Mouse (Mus musculus) hindbrain, embryonic 12.5 days (tissue): ENCODE results near the gene Rps25. TPM values are rescaled to one million over a fixed set of nuclear protein-coding genes. Genes with fewer than 3 reads are reported as not detected.
"Not testable (repeated sequence)": the region's sequence is repeated elsewhere in the genome, so short reads cannot be mapped to it uniquely, and the experiment has no call there.

Source experiments
- ATAC-seq: fragments of 200-750 bp; cut with Nextera tagmentation; 2 replicates; pipeline ENCODE4 v1.8.0; 2017; ENCODE audit warnings: moderate TSS enrichment; ENCODE audit not compliant: low FRiP score
- H3K27ac ChIP-seq: fragments of 300-500 bp; sonication (generic); 2 replicates; pipeline ENCODE4 v1.5.1; 2016; ENCODE audit warnings: mild to moderate bottlenecking
- H3K27me3 ChIP-seq: fragments of 300-500 bp; sonication (generic); 2 replicates; pipeline ENCODE4 v1.6.1; 2016; ENCODE audit warnings: mild to moderate bottlenecking
- H3K36me3 ChIP-seq: fragments of 300-500 bp; sonication (generic); 2 replicates; pipeline ENCODE4 v1.6.1; 2016; ENCODE audit warnings: mild to moderate bottlenecking
- H3K4me1 ChIP-seq: fragments of 300-500 bp; sonication (generic); 2 replicates; pipeline ENCODE4 v1.6.1; 2016
- H3K4me2 ChIP-seq: fragments of 300-500 bp; sonication (generic); replicated peaks from 2 replicates; pipeline ENCODE4 v1.6.1; 2016; ENCODE audit warnings: mild to moderate bottlenecking
- H3K4me3 ChIP-seq: fragments of 300-500 bp; sonication (generic); 2 replicates; pipeline ENCODE4 v1.5.1; 2016; ENCODE audit warnings: mild to moderate bottlenecking
- H3K9ac ChIP-seq: fragments of 300-500 bp; sonication (generic); 2 replicates; pipeline ENCODE4 v1.6.1; 2016; ENCODE audit warnings: mild to moderate bottlenecking, moderate library complexity
- H3K9me3 ChIP-seq: fragments of 300-500 bp; sonication (generic); replicated peaks from 2 replicates; pipeline ENCODE4 v1.6.1; 2016; ENCODE audit warnings: mild to moderate bottlenecking
- WGBS: fragments of 180-500 bp; shearing (Covaris S2); methylation state at CpG from one replicate; pipeline ENCODE4 v1.1.7; 2016; 5-methylcytosine and 5-hydroxymethylcytosine counted together
- polyA plus RNA-seq: library from polyadenylated mRNA; unstranded; fragments of >200 nt; fragmentation: Nextera tagmentation; extraction: Ambion mirVana; gene quantifications from 2 replicates; pipeline ENCODE4 v1.2.1, GENCODE M21; 2016

Rps25 gene
- polyA plus RNA-seq, 1 experiment from 2014 or later, result 1,340 TPM

DNA sequence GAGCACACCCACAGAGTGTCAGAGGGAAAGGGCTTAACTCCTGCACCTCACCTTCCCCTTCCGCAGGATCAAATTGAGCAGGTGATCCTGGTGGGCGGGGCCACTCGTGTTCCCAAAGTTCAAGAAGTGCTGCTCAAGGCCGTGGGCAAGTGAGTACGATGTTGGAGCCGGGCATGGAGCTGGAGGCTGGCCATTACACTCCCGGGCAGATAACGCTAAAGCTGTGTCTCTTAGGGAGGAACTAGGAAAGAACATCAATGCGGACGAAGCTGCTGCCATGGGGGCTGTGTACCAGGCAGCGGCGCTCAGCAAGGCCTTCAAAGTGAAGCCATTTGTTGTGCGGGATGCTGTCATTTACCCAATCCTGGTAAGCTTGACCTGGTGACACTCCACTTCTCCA lies 22.3 kb upstream of the Rps25 start:
- Histone ChIP-seq H3K27me3 (no peaks in the 10 kb centered on the region), H3K4me3 (no peak overlapping the region), H3K9ac (no peak overlapping the region), H3K27ac (no peak overlapping the region), H3K9me3 (no peaks in the 10 kb centered on the region), H3K4me1 (peaks cover 14% of the 10 kb centered on the region), H3K36me3 (peaks cover 88% of the 10 kb centered on the region), H3K4me2 (no peak overlapping the region)
- 91% methylated on average over 13 of the region's 13 CpGs for WGBS
- no peak for ATAC-seq

DNA sequence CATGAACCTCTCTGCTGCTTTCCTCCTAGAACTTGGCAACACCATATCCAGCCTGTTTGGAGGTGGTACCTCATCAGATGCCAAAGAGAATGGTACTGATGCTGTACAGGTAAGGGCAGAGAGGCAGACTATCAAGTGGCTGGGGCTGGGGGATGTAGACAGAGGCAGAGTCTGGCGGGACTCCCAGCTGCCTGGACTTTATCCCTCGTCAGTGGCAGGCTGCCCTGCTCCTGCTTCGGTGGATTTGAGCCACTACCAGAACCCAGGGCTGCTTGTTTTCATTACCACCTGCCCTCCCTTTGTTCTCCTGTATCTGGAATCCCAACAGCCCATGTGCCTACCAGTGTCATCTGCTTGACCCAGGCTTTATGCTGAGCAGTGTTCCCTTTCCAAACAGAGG lies 19.7 kb upstream of the Rps25 start:
- Histone ChIP-seq H3K9ac (no peak overlapping the region), H3K4me3 (no peak overlapping the region), H3K4me1 (no peaks in the 10 kb centered on the region), H3K36me3 (peaks cover 97% of the 10 kb centered on the region), H3K9me3 (no peaks in the 10 kb centered on the region), H3K27me3 (no peaks in the 10 kb centered on the region), H3K4me2 (no peak overlapping the region), H3K27ac (no peak overlapping the region)
- no peak for ATAC-seq
- 79% methylated on average over 3 of the region's 3 CpGs for WGBS

- H3K36me3 ChIP-seq, result peaks cover 78% of the 10 kb centered on the region
- no peak overlapping the region for H3K4me2 ChIP-seq
- no peak overlapping the region for H3K4me3 ChIP-seq
- H3K4me1 ChIP-seq, result no peaks in the 10 kb centered on the region
- no peak overlapping the region for H3K27ac ChIP-seq
- no peak for ATAC-seq
- H3K9me3 ChIP-seq, result no peaks in the 10 kb centered on the region
- WGBS, result 65% methylated on average over 8 of the region's 8 CpGs
- no peak overlapping the region for H3K9ac ChIP-seq
- H3K27me3 ChIP-seq, result no peaks in the 10 kb centered on the region
Observed at GRCm38 (mm10) chr9:44389273-44389672, 17.7 kb upstream of the Rps25 start.

DNA sequence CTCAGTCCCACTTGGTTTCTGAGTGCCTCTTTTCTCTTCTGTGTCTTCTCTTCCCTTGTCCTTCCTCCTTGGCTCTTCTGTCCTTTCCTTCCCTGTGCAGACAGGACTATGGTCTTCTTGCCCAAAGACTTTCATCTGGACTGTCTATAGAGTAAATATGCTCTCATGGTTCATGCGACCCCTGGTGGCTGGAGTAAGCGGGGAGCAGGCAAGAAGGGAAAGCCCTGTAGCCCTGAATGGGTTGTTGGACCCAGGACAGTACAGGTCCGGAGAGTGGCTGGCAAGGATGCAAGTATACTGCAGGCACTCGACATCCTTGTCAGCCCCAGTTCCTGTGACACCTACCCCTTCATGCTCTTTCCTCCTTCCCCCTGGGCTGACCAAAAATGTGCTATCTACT lies 15.5 kb upstream of the Rps25 start:
- no peak overlapping the region for H3K4me3 ChIP-seq
- H3K4me2 ChIP-seq, result no peak overlapping the region
- no peaks in the 10 kb centered on the region for H3K27me3 ChIP-seq
- no peak overlapping the region for H3K9ac ChIP-seq
- ATAC-seq, result no peak
- H3K4me1 ChIP-seq, result peaks cover 3% of the 10 kb centered on the region; the same call in 1 of the 2 replicates
- peaks cover 56% of the 10 kb centered on the region for H3K36me3 ChIP-seq
- H3K27ac ChIP-seq, result no peak overlapping the region
- no peaks in the 10 kb centered on the region for H3K9me3 ChIP-seq
- WGBS, result 43% methylated on average over 4 of the region's 4 CpGs

DNA sequence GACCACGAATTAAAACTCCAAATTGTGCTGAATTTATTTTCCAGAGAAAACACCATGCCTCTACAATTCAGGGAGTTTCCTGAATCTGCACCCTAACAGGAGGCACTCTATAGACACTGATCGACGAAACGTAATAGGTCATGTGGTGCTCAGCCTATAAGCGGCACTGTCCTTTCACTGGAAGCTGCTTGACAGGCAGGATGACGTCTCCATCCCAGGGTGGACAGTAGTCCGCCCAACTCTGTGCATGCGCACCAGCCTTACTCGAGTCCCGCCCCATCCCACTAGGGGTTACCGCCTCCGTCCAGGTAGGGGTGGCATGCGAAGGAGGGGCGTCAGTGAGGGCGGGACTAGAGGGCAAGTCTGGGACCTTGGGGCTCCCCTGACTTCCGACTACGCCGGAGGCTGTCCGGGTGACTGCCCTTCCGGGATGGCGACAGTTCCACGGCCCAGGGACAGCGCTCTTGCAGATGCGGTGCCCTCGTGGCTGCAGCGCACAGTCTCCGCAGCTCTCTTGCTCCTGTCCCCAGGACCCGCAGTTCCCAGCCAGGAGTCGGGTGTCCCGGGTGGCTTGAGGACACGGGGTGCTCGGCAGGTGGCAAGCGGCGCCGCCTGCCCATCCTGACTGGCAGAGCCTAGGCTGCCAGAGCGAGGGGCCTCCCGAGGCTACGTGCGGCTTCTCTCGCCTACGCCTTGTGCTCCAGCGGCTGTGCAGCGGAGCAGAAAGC lies 10.1 kb upstream of the Rps25 start, which contains the start of gene Slc37a4:
Slc37a4 (plus strand) TSS at position 169 of the 728 bp plus-strand sequence.
- peak within 1 kb of the TSS; percentile 90 for H3K9ac ChIP-seq
- peak within 1 kb of the TSS; percentile 95 for H3K4me2 ChIP-seq
- peak within 1 kb of the TSS; percentile 91 for H3K27ac ChIP-seq
- peaks cover 31% of the 10 kb centered on the region for H3K36me3 ChIP-seq
- no peaks in the 10 kb centered on the region for H3K27me3 ChIP-seq
- no peaks in the 10 kb centered on the region for H3K9me3 ChIP-seq
- peak; percentile 98 for ATAC-seq
- under 1% methylated on average over 43 of the region's 43 CpGs for WGBS
- peaks cover 30% of the 10 kb centered on the region for H3K4me1 ChIP-seq
- H3K4me3 ChIP-seq, result peak within 1 kb of the TSS; percentile 78

GRCm38 (mm10) chr9:44398087-44398486 lies 8.9 kb upstream of the Rps25 start:
- H3K4me1 ChIP-seq, result peaks cover 30% of the 10 kb centered on the region
- peak overlapping the region; percentile 91 for H3K27ac ChIP-seq
- H3K9me3 ChIP-seq, result no peaks in the 10 kb centered on the region
- peaks cover 37% of the 10 kb centered on the region for H3K36me3 ChIP-seq
- no peaks in the 10 kb centered on the region for H3K27me3 ChIP-seq
- 20% methylated on average over 4 of the region's 4 CpGs for WGBS
- peak overlapping the region; percentile 95 for H3K4me2 ChIP-seq
- H3K4me3 ChIP-seq, result peak overlapping the region; percentile 78
- H3K9ac ChIP-seq, result peak overlapping the region; percentile 90
- no peak for ATAC-seq

- Histone ChIP-seq H3K4me3 (peak overlapping the region; percentile 78), H3K27me3 (no peaks in the 10 kb centered on the region), H3K9me3 (no peaks in the 10 kb centered on the region), H3K27ac (peak overlapping the region; percentile 91), H3K4me2 (peak overlapping the region; percentile 95), H3K36me3 (peaks cover 42% of the 10 kb centered on the region), H3K9ac (peak overlapping the region; percentile 90), H3K4me1 (peaks cover 30% of the 10 kb centered on the region)
- no peak for ATAC-seq
- 76% methylated on average over 9 of the region's 9 CpGs for WGBS
Observed at GRCm38 (mm10) chr9:44398551-44398950, 8.4 kb upstream of the Rps25 start.

GRCm38 (mm10) chr9:44399114-44399794 lies 7.7 kb upstream of the Rps25 start:
- H3K9ac ChIP-seq, result peak overlapping the region; percentile 38
- H3K4me2 ChIP-seq, result peak overlapping the region; percentile 95
- no peaks in the 10 kb centered on the region for H3K9me3 ChIP-seq
- no peak overlapping the region for H3K27ac ChIP-seq
- peaks cover 49% of the 10 kb centered on the region for H3K36me3 ChIP-seq
- H3K27me3 ChIP-seq, result no peaks in the 10 kb centered on the region
- H3K4me1 ChIP-seq, result peaks cover 30% of the 10 kb centered on the region
- WGBS, result 84% methylated on average over 13 of the region's 13 CpGs
- no peak for ATAC-seq
- H3K4me3 ChIP-seq, result no peak overlapping the region

- no peak for ATAC-seq
- 91% methylated on average over 6 of the region's 6 CpGs for WGBS
- no peaks in the 10 kb centered on the region for H3K9me3 ChIP-seq
- peaks cover 54% of the 10 kb centered on the region for H3K36me3 ChIP-seq
- peaks cover 30% of the 10 kb centered on the region for H3K4me1 ChIP-seq
- H3K9ac ChIP-seq, result peak overlapping the region; percentile 38; the same call in 1 of the 2 replicates
- H3K27me3 ChIP-seq, result no peaks in the 10 kb centered on the region
- H3K4me3 ChIP-seq, result no peak overlapping the region
- H3K4me2 ChIP-seq, result peak overlapping the region; percentile 95; the same call in 1 of the 2 replicates
- H3K27ac ChIP-seq, result no peak overlapping the region
Observed at GRCm38 (mm10) chr9:44399795-44400114, 7.2 kb upstream of the Rps25 start.

DNA sequence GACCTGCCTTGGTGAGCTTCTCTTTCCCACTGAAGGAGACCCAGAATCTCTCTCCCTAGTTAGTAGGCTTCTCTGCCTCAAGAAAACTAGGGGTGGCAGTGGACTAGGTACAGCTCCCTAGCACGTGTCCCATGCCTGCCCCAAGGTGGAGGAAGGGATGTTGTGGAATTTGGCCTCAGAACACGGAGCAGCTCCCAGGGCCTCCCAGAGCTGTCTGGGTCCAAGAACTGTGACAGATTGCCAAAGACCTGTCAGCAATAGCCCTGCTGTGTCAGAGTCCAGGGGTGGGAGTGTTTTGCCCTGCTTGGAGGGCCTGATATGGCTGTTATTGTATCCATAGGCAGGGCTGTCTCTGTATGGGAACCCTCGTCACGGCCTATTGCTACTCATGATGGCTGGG lies 5.9 kb upstream of the Rps25 start:
- no peak for ATAC-seq
- H3K4me3 ChIP-seq, result no peak overlapping the region
- H3K27me3 ChIP-seq, result no peaks in the 10 kb centered on the region
- no peaks in the 10 kb centered on the region for H3K9me3 ChIP-seq
- H3K9ac ChIP-seq, result no peak overlapping the region
- H3K4me1 ChIP-seq, result peaks cover 37% of the 10 kb centered on the region
- no peak overlapping the region for H3K27ac ChIP-seq
- H3K36me3 ChIP-seq, result peaks cover 59% of the 10 kb centered on the region
- no peak overlapping the region for H3K4me2 ChIP-seq
- 78% methylated on average over 4 of the region's 4 CpGs for WGBS

GRCm38 (mm10) chr9:44405011-44405410 lies 1.9 kb upstream of the Rps25 start:
- no peak overlapping the region for H3K4me2 ChIP-seq
- no peak overlapping the region for H3K4me3 ChIP-seq
- H3K36me3 ChIP-seq, result peaks cover 62% of the 10 kb centered on the region
- peaks cover 16% of the 10 kb centered on the region for H3K4me1 ChIP-seq
- no peak for ATAC-seq
- H3K27ac ChIP-seq, result no peak overlapping the region
- no peaks in the 10 kb centered on the region for H3K9me3 ChIP-seq
- H3K27me3 ChIP-seq, result no peaks in the 10 kb centered on the region
- no peak overlapping the region for H3K9ac ChIP-seq
- 79% methylated on average over 3 of the region's 3 CpGs for WGBS

- Histone ChIP-seq H3K36me3 (peaks cover 62% of the 10 kb centered on the region), H3K27me3 (no peaks in the 10 kb centered on the region), H3K4me3 (peak overlapping the region; percentile 90), H3K4me2 (peak overlapping the region; percentile 84), H3K4me1 (peaks cover 16% of the 10 kb centered on the region), H3K9ac (peak overlapping the region; percentile 85), H3K27ac (peak overlapping the region; percentile 96), H3K9me3 (no peaks in the 10 kb centered on the region)
- ATAC-seq, result no peak
- under 1% methylated on average over 24 of the region's 24 CpGs for WGBS
Observed at GRCm38 (mm10) chr9:44407752-44408097, 786 bp downstream of the Rps25 start.

DNA sequence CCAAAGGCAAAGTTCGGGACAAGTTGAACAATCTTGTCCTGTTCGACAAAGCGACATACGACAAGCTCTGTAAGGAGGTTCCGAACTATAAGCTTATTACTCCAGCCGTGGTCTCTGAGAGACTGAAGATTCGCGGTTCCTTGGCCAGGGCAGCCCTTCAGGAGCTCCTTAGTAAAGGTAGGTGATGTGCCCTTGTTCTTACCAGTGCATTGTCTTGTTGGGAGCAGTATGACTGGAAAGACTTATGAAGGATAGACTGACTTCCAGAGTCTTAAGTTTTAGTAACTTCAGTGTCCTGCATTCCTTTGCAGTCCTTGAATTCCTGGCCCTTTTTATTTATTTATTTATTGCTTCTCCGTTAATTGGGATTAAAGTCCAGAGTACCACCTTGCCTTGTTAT lies 1.8 kb downstream of the Rps25 start:
- not testable (repeated sequence) for ATAC-seq, H3K27ac ChIP-seq, H3K27me3 ChIP-seq, H3K9me3 ChIP-seq
- H3K4me1 ChIP-seq, result peaks cover 16% of the 10 kb centered on the region
- H3K36me3 ChIP-seq, result peaks cover 62% of the 10 kb centered on the region
- H3K9ac ChIP-seq, result peak overlapping the region; percentile 85; the same call in 1 of the 2 replicates
- H3K4me3 ChIP-seq, result peak overlapping the region; percentile 90
- H3K4me2 ChIP-seq, result peak overlapping the region; percentile 84
- 86% methylated on average over 9 of the region's 9 CpGs for WGBS
